ENCODE assay signal across 24 mouse cellular contexts in the genomic region with DNA sequence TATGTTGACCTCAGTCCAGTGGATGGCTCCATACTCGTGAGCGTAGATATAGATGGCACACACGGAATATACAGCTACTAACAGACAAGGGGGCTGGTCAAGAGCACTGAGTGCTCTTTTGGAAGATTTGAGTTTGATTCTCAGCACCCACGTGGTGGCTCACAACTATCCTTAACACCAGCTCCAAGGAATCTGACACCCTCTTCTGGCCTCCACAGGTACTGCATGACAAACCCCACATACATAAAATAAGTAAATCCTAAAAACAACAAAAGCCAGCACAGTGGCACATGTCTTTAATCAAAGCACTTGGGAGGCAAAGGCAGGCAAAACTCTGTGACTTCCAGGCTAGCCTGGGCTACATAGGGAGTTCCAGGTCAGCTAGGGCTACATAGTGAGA.
DNase-seq lines count a peak whose midpoint lies in the region; ATAC-seq and TF ChIP-seq lines count a peak whose summit lies in the region.
"Had no signal": no experiment of that assay in that cellular context is flagged by ENCODE, and none has a peak within 500 bp of the region (broad histone marks: within the 10 kb centered on the region; RNA-seq: fewer than 3 reads in every experiment).

No protein-coding gene starts in this region.

- no peak for ATAC-seq in hindbrain, postnatal 0 days
- ATAC-seq in hindbrain, embryonic 12.5 days (ENCODE audit: low FRiP score), result no peak
- no peak for ATAC-seq in liver, postnatal 0 days
- ATAC-seq in liver, embryonic 12.5 days, result no peak
- ATAC-seq: forebrain, embryonic 13.5 days; inflammation-experienced regulatory T-cells, adult 6 months had no signal

- no peak overlapping the region for H3K9ac ChIP-seq in hindbrain, postnatal 0 days (replicated peaks; ENCODE audit: low read length)
- no peak overlapping the region for H3K9ac ChIP-seq in hindbrain, embryonic 12.5 days
- H3K9ac ChIP-seq in liver, postnatal 0 days (replicated peaks), result no peak overlapping the region
- H3K9ac ChIP-seq in liver, embryonic 12.5 days, result no peak overlapping the region
- H3K9ac ChIP-seq: forebrain, embryonic 13.5 days; heart, embryonic 13.5 days; hindbrain, embryonic 13.5 days; liver, embryonic 13.5 days; midbrain, embryonic 12.5 days had no signal

- no peaks in the 10 kb centered on the region for H3K27me3 ChIP-seq in hindbrain, postnatal 0 days (ENCODE audit: insufficient read depth, low read length)
- no peaks in the 10 kb centered on the region for H3K27me3 ChIP-seq in hindbrain, embryonic 12.5 days
- H3K27me3 ChIP-seq in liver, postnatal 0 days (ENCODE audit: insufficient read depth, low read length), result no peaks in the 10 kb centered on the region
- no peaks in the 10 kb centered on the region for H3K27me3 ChIP-seq in liver, embryonic 12.5 days (replicated peaks)
- H3K27me3 ChIP-seq: forebrain, embryonic 13.5 days; heart, embryonic 13.5 days; hindbrain, embryonic 13.5 days; liver, embryonic 13.5 days; midbrain, embryonic 12.5 days had no signal

- DNase-seq in hindbrain, postnatal 0 days (ENCODE audit: low spot score), result no peak
- no peak for DNase-seq in liver, postnatal 0 days
- DNase-seq in ES-CJ7 (ENCODE audit: low read depth, low spot score), result peak; percentile 74
- DNase-seq in ZHBTc4 (ENCODE audit: low read depth, low spot score), result peak; percentile 71
- no peak for DNase-seq in kidney, postnatal 36 days
- DNase-seq in adrenal gland, adult (ENCODE audit: inconsistent age in 2 of 2, low spot score in 1 of 2), result no peak
- DNase-seq: adrenal gland, adult 8-10 months; cerebellum, adult 18-20 months; cerebellum, postnatal 36 days; gastrocnemius, postnatal 10 days; heart, adult 11 months; kidney, adult 8-10 months; kidney, postnatal 14 days; liver, embryonic 13.5 days; right cerebral cortex, postnatal 14 days; thymus, postnatal 14 days had no signal

- peak; percentile 27; the same call in 1 of the 2 replicates for TF ChIP-seq CTCF in hindbrain, postnatal 0 days (IDR thresholded peaks at IDR 0.05; ENCODE audit: low read depth)
- peak; percentile 29; the same call in 1 of the 2 replicates for TF ChIP-seq CTCF in liver, postnatal 0 days (IDR thresholded peaks at IDR 0.05; ENCODE audit: low read depth)

- H3K4me3 ChIP-seq in hindbrain, postnatal 0 days (ENCODE audit: low read length), result no peak overlapping the region
- H3K4me3 ChIP-seq in hindbrain, embryonic 12.5 days, result no peak overlapping the region
- H3K4me3 ChIP-seq in liver, postnatal 0 days (ENCODE audit: low read depth, low read length), result no peak overlapping the region
- H3K4me3 ChIP-seq in liver, embryonic 12.5 days, result no peak overlapping the region
- H3K4me3 ChIP-seq: forebrain, embryonic 13.5 days; heart, embryonic 13.5 days; hindbrain, embryonic 13.5 days; limb, embryonic 10.5 days; liver, embryonic 13.5 days; midbrain, embryonic 12.5 days had no signal

- no peak overlapping the region for H3K4me2 ChIP-seq in hindbrain, postnatal 0 days (ENCODE audit: low read depth, low read length)
- H3K4me2 ChIP-seq in hindbrain, embryonic 12.5 days (replicated peaks), result no peak overlapping the region
- no peak overlapping the region for H3K4me2 ChIP-seq in liver, postnatal 0 days (ENCODE audit: low read depth, low read length)
- H3K4me2 ChIP-seq in liver, embryonic 12.5 days, result no peak overlapping the region
- H3K4me2 ChIP-seq: forebrain, embryonic 13.5 days; heart, embryonic 13.5 days; hindbrain, embryonic 13.5 days; liver, embryonic 13.5 days; midbrain, embryonic 12.5 days had no signal

- 98% methylated on average over 4 of the region's 4 CpGs for WGBS in hindbrain, postnatal 0 days
- WGBS in hindbrain, embryonic 12.5 days, result 98% methylated on average over 4 of the region's 4 CpGs
- 89% methylated on average over 4 of the region's 4 CpGs for WGBS in liver, postnatal 0 days (ENCODE audit: insufficient replicate concordance)
- 79% methylated on average over 4 of the region's 4 CpGs for WGBS in liver, embryonic 12.5 days (ENCODE audit: insufficient replicate concordance)

- H3K27ac ChIP-seq in hindbrain, postnatal 0 days, result no peak overlapping the region
- no peak overlapping the region for H3K27ac ChIP-seq in hindbrain, embryonic 12.5 days
- H3K27ac ChIP-seq in liver, postnatal 0 days (ENCODE audit: low read depth), result no peak overlapping the region
- H3K27ac ChIP-seq in liver, embryonic 12.5 days, result no peak overlapping the region
- H3K27ac ChIP-seq: forebrain, embryonic 13.5 days; heart, embryonic 13.5 days; hindbrain, embryonic 13.5 days; limb, embryonic 10.5 days; liver, embryonic 13.5 days; midbrain, embryonic 12.5 days had no signal

- TF ChIP-seq EP300 in liver, postnatal 0 days (IDR thresholded peaks at IDR 0.05; ENCODE audit: low read depth), result no peak

- 0 out of 2 replicates have a peak, but pooled peaks cover 6% of the 10 kb centered on the region for H3K4me1 ChIP-seq in hindbrain, postnatal 0 days (ENCODE audit: insufficient read depth, low read length)
- no peaks in the 10 kb centered on the region for H3K4me1 ChIP-seq in hindbrain, embryonic 12.5 days
- no peaks in the 10 kb centered on the region for H3K4me1 ChIP-seq in liver, postnatal 0 days (ENCODE audit: insufficient read depth)
- H3K4me1 ChIP-seq in liver, embryonic 12.5 days, result no peaks in the 10 kb centered on the region
- H3K4me1 ChIP-seq: heart, embryonic 13.5 days; limb, embryonic 10.5 days; liver, embryonic 13.5 days; midbrain, embryonic 12.5 days had no signal

- H3K36me3 ChIP-seq in hindbrain, postnatal 0 days (ENCODE audit: insufficient read depth, low read length), result peaks cover 55% of the 10 kb centered on the region
- peaks cover 95% of the 10 kb centered on the region for H3K36me3 ChIP-seq in hindbrain, embryonic 12.5 days
- H3K36me3 ChIP-seq in liver, postnatal 0 days (replicated peaks; ENCODE audit: insufficient read depth, low read length), result no peaks in the 10 kb centered on the region
- peaks cover 37% of the 10 kb centered on the region for H3K36me3 ChIP-seq in liver, embryonic 12.5 days

- no peaks in the 10 kb centered on the region for H3K9me3 ChIP-seq in hindbrain, postnatal 0 days (ENCODE audit: low read length)
- no peaks in the 10 kb centered on the region for H3K9me3 ChIP-seq in hindbrain, embryonic 12.5 days (replicated peaks)
- H3K9me3 ChIP-seq in liver, postnatal 0 days (ENCODE audit: low read length), result no peaks in the 10 kb centered on the region
- H3K9me3 ChIP-seq in liver, embryonic 12.5 days (replicated peaks), result no peaks in the 10 kb centered on the region
- H3K9me3 ChIP-seq: forebrain, embryonic 13.5 days; heart, embryonic 13.5 days; hindbrain, embryonic 13.5 days; limb, embryonic 10.5 days; liver, embryonic 13.5 days had no signal

Comparison
In these comparisons a context has a peak if more than half of its experiments do, and no peak if none do; other contexts are left out.
1. DNase-seq: peak in ES-CJ7 (single experiment) and ZHBTc4 (single experiment); none in hindbrain, postnatal 0 days (single experiment), liver, postnatal 0 days (single experiment), kidney, postnatal 36 days (0 of 2) and adrenal gland, adult (0 of 2).